Mouse (Mus musculus) forebrain, embryonic 10.5 days (tissue): ENCODE results near the gene Lrrc32. TPM values are rescaled to one million over a fixed set of nuclear protein-coding genes. Genes with fewer than 3 reads are reported as not detected.

ENCODE experiments used
- DNase-seq: peaks from one replicate; pipeline ENCODE4 v3.0.0-alpha.2; 2017; ENCODE audit warnings: low spot score; ENCODE audit errors: extremely low spot score
- H3K27ac ChIP-seq: fragments of 300-500 bp; sonication (generic); 2 replicates; pipeline ENCODE4 v1.5.1; 2016; ENCODE audit warnings: mild to moderate bottlenecking
- H3K27me3 ChIP-seq: fragments of 300-500 bp; sonication (generic); 2 replicates; pipeline ENCODE4 v1.6.1; 2016; ENCODE audit warnings: mild to moderate bottlenecking; ENCODE audit not compliant: poor library complexity, severe bottlenecking
- H3K36me3 ChIP-seq: fragments of 300-500 bp; sonication (generic); replicated peaks from 2 replicates; pipeline ENCODE4 v1.6.1; 2016; ENCODE audit warnings: mild to moderate bottlenecking, moderate library complexity
- H3K4me1 ChIP-seq: fragments of 300-500 bp; sonication (generic); 2 replicates; pipeline ENCODE4 v1.6.1; 2016
- H3K4me3 ChIP-seq: fragments of 300-500 bp; sonication (generic); 2 replicates; pipeline ENCODE4 v1.5.1; 2016; ENCODE audit warnings: mild to moderate bottlenecking, moderate library complexity
- H3K9me3 ChIP-seq: fragments of 300-500 bp; sonication (generic); 2 replicates; pipeline ENCODE4 v1.6.1; 2016; ENCODE audit warnings: mild to moderate bottlenecking, moderate library complexity
- WGBS: fragments of 180-500 bp; shearing (Covaris S2); methylation state at CpG from one replicate; pipeline ENCODE4 v1.1.7; 2016; 5-methylcytosine and 5-hydroxymethylcytosine counted together
- polyA plus RNA-seq: library from polyadenylated mRNA; unstranded; fragments of >200 nt; fragmentation: Nextera tagmentation; extraction: Ambion mirVana; gene quantifications from 2 replicates; pipeline ENCODE4 v1.2.1, GENCODE M21; 2016

Gene Lrrc32
- polyA plus RNA-seq, 1 experiment from 2014 or later = 4.7 TPM

DNA sequence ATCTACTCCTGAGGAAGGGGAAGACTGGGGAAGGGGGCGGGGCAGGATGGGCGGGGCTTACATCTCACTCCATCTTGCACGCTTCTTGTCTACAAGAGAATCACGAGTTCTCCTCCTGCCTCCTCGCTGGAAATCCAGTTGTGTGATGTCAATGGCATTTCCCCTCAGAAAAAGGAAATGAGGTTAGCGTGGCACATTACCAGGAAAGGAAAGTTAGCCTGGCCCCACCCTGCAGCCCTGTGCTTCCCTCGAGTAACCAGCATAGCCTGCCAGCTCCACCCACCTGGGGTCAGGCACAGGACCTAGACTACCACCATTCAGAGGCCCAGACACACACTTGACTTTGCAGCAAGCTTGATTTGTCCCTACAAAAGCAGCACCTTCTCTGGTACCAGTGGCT, 42.5 kb downstream of the Lrrc32 start:
- Histone ChIP-seq H3K4me1 (no peaks in the 10 kb centered on the region; the same call in 1 of the 2 replicates), H3K36me3 (no peaks in the 10 kb centered on the region), H3K9me3 (no peaks in the 10 kb centered on the region), H3K27me3 (no peaks in the 10 kb centered on the region), H3K27ac (no peak overlapping the region), H3K4me3 (no peak overlapping the region)
- no peak for DNase-seq
- WGBS = 74% methylated on average over 7 of the region's 7 CpGs

DNA sequence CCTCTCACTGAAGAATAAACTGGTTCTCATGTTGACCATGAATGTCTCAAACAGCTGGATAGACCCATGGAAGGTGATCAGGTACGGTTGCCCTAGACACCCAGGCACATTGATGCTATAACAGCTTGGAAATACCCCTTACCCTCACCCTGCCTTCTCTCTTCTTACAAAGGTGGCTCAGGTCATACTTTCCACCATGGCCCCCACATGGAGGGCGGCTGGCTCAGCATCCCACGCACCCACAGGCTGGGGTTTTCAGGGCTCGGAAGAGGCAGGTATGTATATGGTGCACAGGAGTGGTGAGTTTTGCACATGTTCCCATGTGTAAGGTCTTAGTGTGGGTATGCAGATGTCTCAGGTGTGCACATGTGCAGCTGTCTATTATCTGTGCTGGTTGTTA, 43.9 kb downstream of the Lrrc32 start:
- H3K9me3 ChIP-seq = no peaks in the 10 kb centered on the region
- H3K4me1 ChIP-seq = peaks cover 12% of the 10 kb centered on the region
- H3K27me3 ChIP-seq = no peaks in the 10 kb centered on the region
- H3K27ac ChIP-seq = no peak overlapping the region
- no peak overlapping the region for H3K4me3 ChIP-seq
- 92% methylated on average over 4 of the region's 4 CpGs for WGBS
- no peaks in the 10 kb centered on the region for H3K36me3 ChIP-seq
- DNase-seq = no peak

- 91% methylated on average over 13 of the region's 13 CpGs for WGBS
- peaks cover 18% of the 10 kb centered on the region for H3K4me1 ChIP-seq
- H3K4me3 ChIP-seq = no peak overlapping the region
- DNase-seq = no peak
- no peaks in the 10 kb centered on the region for H3K9me3 ChIP-seq
- no peaks in the 10 kb centered on the region for H3K36me3 ChIP-seq
- no peaks in the 10 kb centered on the region for H3K27me3 ChIP-seq
- H3K27ac ChIP-seq = no peak overlapping the region
These were observed 45.4 kb downstream of the Lrrc32 start for GRCm38 (mm10) chr7:98534432-98534855.

DNA sequence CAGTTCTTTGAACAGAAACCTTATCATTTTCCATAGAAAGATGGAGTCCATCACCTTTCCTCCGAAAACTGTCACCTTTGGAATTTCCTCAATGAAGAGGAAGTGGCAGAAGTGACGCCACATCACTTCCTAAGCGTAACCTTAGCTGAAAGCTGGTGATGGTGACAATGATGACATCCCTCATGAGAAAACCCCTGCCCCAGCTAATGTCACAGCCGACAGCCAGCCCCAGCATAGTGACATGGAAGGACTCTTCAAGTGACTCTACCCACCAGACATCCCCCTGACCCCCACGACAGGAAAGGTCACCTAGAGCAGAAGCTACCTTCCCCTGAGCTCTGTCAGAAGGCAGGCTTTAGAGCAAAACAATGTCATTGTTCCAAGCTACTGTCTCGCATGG, 46.1 kb downstream of the Lrrc32 start:
- Histone ChIP-seq H3K36me3 (no peaks in the 10 kb centered on the region), H3K27ac (no peak overlapping the region), H3K27me3 (no peaks in the 10 kb centered on the region), H3K4me3 (no peak overlapping the region), H3K4me1 (peaks cover 18% of the 10 kb centered on the region), H3K9me3 (no peaks in the 10 kb centered on the region)
- no peak for DNase-seq
- WGBS = 87% methylated on average over 6 of the region's 6 CpGs

GRCm38 (mm10) chr7:98535882-98536281, 46.8 kb downstream of the Lrrc32 start:
- no peak for DNase-seq

DNA sequence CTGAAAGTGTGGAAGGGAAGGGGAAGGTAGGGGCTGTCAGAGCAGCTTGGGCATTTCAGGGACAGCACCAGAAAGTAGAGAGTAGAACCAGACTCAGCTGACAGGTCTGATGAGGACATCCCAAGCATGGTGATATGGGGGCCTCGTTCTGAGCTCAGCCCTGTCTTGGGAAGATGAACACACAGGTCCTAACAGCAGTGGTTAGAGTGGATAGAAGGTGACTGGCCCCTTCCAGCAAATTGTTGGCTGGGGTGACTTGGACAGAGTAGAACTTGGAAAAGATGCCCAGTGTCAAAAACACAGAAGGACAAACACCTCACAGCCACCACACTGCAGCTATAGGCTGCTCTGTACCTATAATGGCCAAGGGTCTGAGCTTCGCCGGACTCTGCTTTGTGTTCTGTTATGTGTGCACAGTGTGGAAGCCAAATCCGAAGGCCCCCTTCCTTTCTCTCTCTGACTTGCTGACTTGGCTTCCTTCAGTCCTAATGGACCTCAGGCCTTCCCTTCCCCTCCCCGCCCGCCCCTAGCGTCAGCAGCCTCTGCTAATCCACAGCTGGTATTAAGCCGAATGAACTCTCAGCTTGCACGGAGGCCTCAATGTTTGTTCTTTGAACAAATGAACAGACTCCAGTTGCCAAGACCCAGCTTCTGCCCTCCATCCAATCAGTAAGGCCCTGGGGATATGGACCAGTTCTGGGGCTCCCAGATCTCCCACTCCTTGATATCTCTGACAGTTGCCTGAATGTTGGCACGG, 48.3 kb downstream of the Lrrc32 start:
- Histone ChIP-seq H3K36me3 (no peaks in the 10 kb centered on the region), H3K4me1 (peaks cover 22% of the 10 kb centered on the region), H3K27ac (peak overlapping the region; percentile 80), H3K27me3 (no peaks in the 10 kb centered on the region), H3K9me3 (no peaks in the 10 kb centered on the region), H3K4me3 (peak overlapping the region; percentile 8; the same call in 1 of the 2 replicates)
- DNase-seq = peak; percentile 36
- WGBS = 25% methylated on average over 10 of the region's 10 CpGs

More at GRCm38 (mm10) chr7:98535882-98536281, 46.8 kb downstream of the Lrrc32 start:
- Histone ChIP-seq H3K9me3 (no peaks in the 10 kb centered on the region), H3K36me3 (no peaks in the 10 kb centered on the region), H3K27me3 (no peaks in the 10 kb centered on the region), H3K27ac (no peak overlapping the region), H3K4me1 (peaks cover 18% of the 10 kb centered on the region), H3K4me3 (no peak overlapping the region)
- 90% methylated on average over 4 of the region's 4 CpGs for WGBS

- H3K9me3 ChIP-seq = no peaks in the 10 kb centered on the region
- DNase-seq = no peak
- peaks cover 22% of the 10 kb centered on the region for H3K4me1 ChIP-seq
- no peak overlapping the region for H3K4me3 ChIP-seq
- no peaks in the 10 kb centered on the region for H3K36me3 ChIP-seq
- H3K27ac ChIP-seq = peak overlapping the region; percentile 80
- 42% methylated on average over 8 of the region's 8 CpGs for WGBS
- H3K27me3 ChIP-seq = no peaks in the 10 kb centered on the region
These were observed 49.0 kb downstream of the Lrrc32 start for GRCm38 (mm10) chr7:98537967-98538573.

- H3K36me3 ChIP-seq = no peaks in the 10 kb centered on the region
- no peak overlapping the region for H3K4me3 ChIP-seq
- H3K27me3 ChIP-seq = no peaks in the 10 kb centered on the region
- no peaks in the 10 kb centered on the region for H3K9me3 ChIP-seq
- WGBS = 67% methylated on average over 2 of the region's 2 CpGs
- peaks cover 28% of the 10 kb centered on the region for H3K4me1 ChIP-seq
- no peak for DNase-seq
- H3K27ac ChIP-seq = peak overlapping the region; percentile 49; the same call in 1 of the 2 replicates
These were observed 51.8 kb downstream of the Lrrc32 start for GRCm38 (mm10) chr7:98540879-98541278.

DNA sequence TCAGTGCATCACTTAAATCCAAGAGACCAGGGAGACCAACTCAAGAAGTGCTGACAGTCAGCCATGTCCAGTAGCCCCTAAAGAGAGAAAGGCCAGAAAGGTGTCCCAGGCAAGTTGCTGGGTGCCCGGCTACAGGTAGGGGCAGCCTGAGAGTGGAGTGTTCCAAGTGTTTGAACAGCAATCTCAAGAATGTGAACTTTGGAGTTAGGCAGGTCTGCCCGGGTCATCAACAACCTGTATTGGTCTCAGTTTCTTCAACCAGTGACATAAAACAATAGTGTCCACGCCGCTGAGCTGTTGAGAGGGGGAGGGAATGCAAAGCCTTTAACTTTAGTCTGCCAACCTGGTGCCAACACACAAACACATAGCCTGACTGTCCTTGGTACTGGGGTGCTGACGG, 52.5 kb downstream of the Lrrc32 start:
- Histone ChIP-seq H3K4me1 (peaks cover 28% of the 10 kb centered on the region), H3K36me3 (no peaks in the 10 kb centered on the region), H3K27ac (peak overlapping the region; percentile 49; the same call in 1 of the 2 replicates), H3K27me3 (no peaks in the 10 kb centered on the region), H3K4me3 (no peak overlapping the region), H3K9me3 (no peaks in the 10 kb centered on the region)
- no peak for DNase-seq
- WGBS = 95% methylated on average over 5 of the region's 5 CpGs

- H3K9me3 ChIP-seq = no peaks in the 10 kb centered on the region
- DNase-seq = no peak
- 96% methylated on average over 3 of the region's 3 CpGs for WGBS
These were observed 53.2 kb downstream of the Lrrc32 start for GRCm38 (mm10) chr7:98542267-98542666.

GRCm38 (mm10) chr7:98542731-98543142, 53.7 kb downstream of the Lrrc32 start:
- H3K4me3 ChIP-seq = no peak overlapping the region
- 84% methylated on average over 6 of the region's 6 CpGs for WGBS
- H3K9me3 ChIP-seq = no peaks in the 10 kb centered on the region
- H3K27ac ChIP-seq = no peak overlapping the region
- H3K27me3 ChIP-seq = no peaks in the 10 kb centered on the region
- no peaks in the 10 kb centered on the region for H3K36me3 ChIP-seq
- H3K4me1 ChIP-seq = peaks cover 18% of the 10 kb centered on the region
- DNase-seq = no peak

More at GRCm38 (mm10) chr7:98542267-98542666, 53.2 kb downstream of the Lrrc32 start:
- Histone ChIP-seq H3K27me3 (no peaks in the 10 kb centered on the region), H3K36me3 (no peaks in the 10 kb centered on the region), H3K4me3 (no peak overlapping the region), H3K4me1 (peaks cover 23% of the 10 kb centered on the region), H3K27ac (no peak overlapping the region)

- no peaks in the 10 kb centered on the region for H3K9me3 ChIP-seq
- no peak for DNase-seq
- no peak overlapping the region for H3K27ac ChIP-seq
- WGBS = 67% methylated on average over 11 of the region's 11 CpGs
- H3K4me3 ChIP-seq = no peak overlapping the region
- peaks cover 19% of the 10 kb centered on the region for H3K4me1 ChIP-seq
- no peaks in the 10 kb centered on the region for H3K36me3 ChIP-seq
- H3K27me3 ChIP-seq = no peaks in the 10 kb centered on the region
These were observed 54.8 kb downstream of the Lrrc32 start for GRCm38 (mm10) chr7:98543853-98544370.

DNA sequence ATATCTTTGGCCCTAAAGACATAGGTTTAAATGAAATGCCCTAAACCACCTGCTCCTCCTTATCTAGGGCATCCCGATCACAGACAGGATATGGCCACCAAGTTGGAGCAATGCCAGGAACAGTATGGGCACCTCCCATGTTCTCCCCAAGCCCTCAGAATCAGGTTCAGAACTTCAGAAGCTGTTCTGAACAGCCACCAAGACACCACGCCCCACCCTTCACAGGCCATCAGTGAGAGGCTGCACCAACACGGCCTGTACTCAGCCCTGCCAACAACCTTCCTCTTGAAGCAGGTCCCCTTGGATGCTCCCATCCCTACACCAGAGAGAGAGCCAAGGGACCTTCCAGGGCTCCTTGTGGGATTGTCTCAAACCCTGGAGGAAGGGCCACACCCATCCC, 55.5 kb downstream of the Lrrc32 start:
- Histone ChIP-seq H3K9me3 (no peaks in the 10 kb centered on the region), H3K4me3 (no peak overlapping the region), H3K4me1 (peaks cover 20% of the 10 kb centered on the region), H3K27ac (no peak overlapping the region), H3K36me3 (no peaks in the 10 kb centered on the region), H3K27me3 (no peaks in the 10 kb centered on the region)
- WGBS = 86% methylated on average over 3 of the region's 3 CpGs
- no peak for DNase-seq
